Mouse (Mus musculus): ENCODE measurements around the gene Oat.

- TF ChIP-seq POLR2A (IDR thresholded peaks at IDR 0.05; ENCODE audit: extremely low read depth, insufficient read depth, low read length) (no peak), CTCF (IDR thresholded peaks at IDR 0.05; ENCODE audit: extremely low read depth, insufficient read depth, low read length) (no peak)
These were observed 16.9 kb downstream of the Oat start for GRCm38 (mm10) chr7:132559138-132559766.

All from cortical plate, adult 2 months (tissue).